Mouse (Mus musculus): Measurements from ENCODE around the gene Zfp414. TPM values are rescaled to one million over a fixed set of nuclear protein-coding genes. Genes with fewer than 3 reads are reported as not detected.

Zfp414 gene
- polyA plus RNA-seq, 1 experiment from 2014 or later = 75.7 TPM

GRCm38 (mm10) chr17:33637038-33637437, 8.1 kb downstream of the Zfp414 start:
- Histone ChIP-seq H3K9ac (ENCODE audit: low read length) (no peak overlapping the region), H3K27ac (replicated peaks; ENCODE audit: low read depth, low read length) (no peak overlapping the region), H3K4me1 (ENCODE audit: control insufficient read depth, insufficient read depth, low read length) (no peaks in the 10 kb centered on the region), H3K27me3 (ENCODE audit: control insufficient read depth, insufficient read depth, low read length) (no peaks in the 10 kb centered on the region), H3K4me2 (ENCODE audit: low read depth, severe bottlenecking) (no peak overlapping the region), H3K9me3 (ENCODE audit: control insufficient read depth, low read length) (no peaks in the 10 kb centered on the region), H3K4me3 (ENCODE audit: low read depth, low read length) (no peak overlapping the region), H3K36me3 (ENCODE audit: control insufficient read depth, insufficient read depth, low read length) (no peaks in the 10 kb centered on the region; the same call in 1 of the 2 replicates)
- DNase-seq (ENCODE audit: low spot score) (no peak), ATAC-seq (ENCODE audit: insufficient number of reproducible peaks, low FRiP score, low TSS enrichment, low read depth) (no peak)
- 92% methylated on average over 2 of the region's 2 CpGs for WGBS

DNA sequence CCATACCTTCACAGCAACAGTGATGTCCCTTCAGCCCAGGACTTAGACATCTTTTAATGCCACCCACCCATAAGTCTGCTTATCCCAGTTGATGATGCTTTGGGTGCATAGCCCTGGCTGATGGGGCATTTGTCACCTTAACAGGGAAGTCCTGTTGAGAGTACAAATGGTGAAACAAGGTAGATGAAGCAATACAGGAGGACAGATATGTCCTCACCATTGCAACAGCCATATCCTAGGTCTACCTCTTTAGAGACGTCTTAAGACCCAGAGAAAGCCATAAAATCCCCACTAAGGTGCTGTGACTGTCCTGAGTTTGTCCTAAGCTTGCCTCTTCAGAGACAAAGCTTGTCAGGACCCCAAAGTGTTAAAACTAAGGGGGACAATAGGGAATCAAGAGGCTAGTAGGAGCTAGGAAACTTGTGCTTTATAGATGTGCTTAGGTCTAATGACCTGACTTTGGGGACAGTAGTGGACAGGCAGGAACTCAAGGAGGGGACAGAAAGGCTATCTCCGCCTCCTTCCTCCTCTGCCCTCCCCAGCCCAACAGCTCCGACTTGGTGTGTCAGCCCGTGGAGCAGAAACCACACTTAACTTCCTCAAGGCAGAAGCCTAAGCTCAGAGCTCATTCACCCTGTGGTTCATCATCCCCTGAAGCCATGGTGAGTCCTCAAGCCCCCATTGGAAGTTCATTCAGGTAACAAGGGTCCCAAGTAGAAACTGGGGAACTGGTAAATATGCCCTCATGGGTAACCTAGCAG, 8.8 kb downstream of the Zfp414 start, which contains the start of gene Pram1:
Pram1 (plus strand) TSS at position 541 of the 761 bp plus-strand sequence.
- H3K36me3 ChIP-seq (ENCODE audit: control insufficient read depth, insufficient read depth, low read length) = no peaks in the 10 kb centered on the region
- H3K9ac ChIP-seq (ENCODE audit: low read length) = no peak within 1 kb of the TSS
- H3K4me3 ChIP-seq (ENCODE audit: low read depth, low read length) = no peak within 1 kb of the TSS
- no peak within 1 kb of the TSS for H3K4me2 ChIP-seq (ENCODE audit: low read depth, severe bottlenecking)
- 85% methylated on average over 4 of the region's 4 CpGs for WGBS
- no peak for ATAC-seq (ENCODE audit: insufficient number of reproducible peaks, low FRiP score, low TSS enrichment, low read depth)
- H3K9me3 ChIP-seq (ENCODE audit: control insufficient read depth, low read length) = no peaks in the 10 kb centered on the region
- H3K27me3 ChIP-seq (ENCODE audit: control insufficient read depth, insufficient read depth, low read length) = no peaks in the 10 kb centered on the region
- H3K27ac ChIP-seq (replicated peaks; ENCODE audit: low read depth, low read length) = no peak within 1 kb of the TSS
- no peaks in the 10 kb centered on the region for H3K4me1 ChIP-seq (ENCODE audit: control insufficient read depth, insufficient read depth, low read length)
- DNase-seq (ENCODE audit: low spot score) = no peak

DNA sequence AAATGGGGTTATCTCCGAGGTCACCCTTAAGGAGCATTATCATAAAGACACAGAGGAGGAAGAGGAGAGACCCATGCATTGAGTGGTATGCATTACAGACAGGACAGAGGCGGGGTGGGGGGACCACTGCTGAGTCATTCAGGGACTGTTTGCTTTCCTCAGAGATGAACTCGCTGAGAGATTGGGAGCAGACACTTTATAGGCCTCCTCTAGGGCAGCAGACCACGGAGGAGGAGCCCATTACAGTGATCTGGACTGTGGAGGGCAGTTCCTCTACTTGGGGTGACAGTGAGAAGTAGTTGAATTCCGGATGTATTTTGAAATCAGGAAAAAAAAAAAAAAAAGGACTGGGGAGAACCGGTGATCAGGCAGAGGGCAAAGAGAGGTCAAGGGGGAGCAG, 10.9 kb downstream of the Zfp414 start:
- Histone ChIP-seq H3K4me3 (ENCODE audit: low read depth, low read length) (no peak overlapping the region), H3K9me3 (ENCODE audit: control insufficient read depth, low read length) (no peaks in the 10 kb centered on the region), H3K27ac (replicated peaks; ENCODE audit: low read depth, low read length) (no peak overlapping the region), H3K4me2 (ENCODE audit: low read depth, severe bottlenecking) (no peak overlapping the region), H3K4me1 (ENCODE audit: control insufficient read depth, insufficient read depth, low read length) (no peaks in the 10 kb centered on the region), H3K36me3 (ENCODE audit: control insufficient read depth, insufficient read depth, low read length) (peaks cover 10% of the 10 kb centered on the region; the same call in 1 of the 2 replicates), H3K9ac (ENCODE audit: low read length) (no peak overlapping the region), H3K27me3 (ENCODE audit: control insufficient read depth, insufficient read depth, low read length) (no peaks in the 10 kb centered on the region)
- ATAC-seq (ENCODE audit: insufficient number of reproducible peaks, low FRiP score, low TSS enrichment, low read depth) (no peak), DNase-seq (ENCODE audit: low spot score) (no peak)
- WGBS = 66% methylated on average over 6 of the region's 6 CpGs

- no peaks in the 10 kb centered on the region for H3K9me3 ChIP-seq (ENCODE audit: control insufficient read depth, low read length)
- no peaks in the 10 kb centered on the region for H3K27me3 ChIP-seq (ENCODE audit: control insufficient read depth, insufficient read depth, low read length)
- 90% methylated on average over 4 of the region's 4 CpGs for WGBS
- peaks cover 32% of the 10 kb centered on the region for H3K36me3 ChIP-seq (ENCODE audit: control insufficient read depth, insufficient read depth, low read length)
- DNase-seq (ENCODE audit: low spot score) (no peak), ATAC-seq (ENCODE audit: insufficient number of reproducible peaks, low FRiP score, low TSS enrichment, low read depth) (no peak)
- H3K4me3 ChIP-seq (ENCODE audit: low read depth, low read length) = no peak overlapping the region
- H3K4me2 ChIP-seq (ENCODE audit: low read depth, severe bottlenecking) = no peak overlapping the region
- no peaks in the 10 kb centered on the region for H3K4me1 ChIP-seq (ENCODE audit: control insufficient read depth, insufficient read depth, low read length)
- H3K27ac ChIP-seq (replicated peaks; ENCODE audit: low read depth, low read length) = no peak overlapping the region
- no peak overlapping the region for H3K9ac ChIP-seq (ENCODE audit: low read length)
Measured at GRCm38 (mm10) chr17:33644068-33644467, 15.2 kb downstream of the Zfp414 start.

GRCm38 (mm10) chr17:33645073-33645472, 16.2 kb downstream of the Zfp414 start:
- ATAC-seq (ENCODE audit: insufficient number of reproducible peaks, low FRiP score, low TSS enrichment, low read depth) = no peak
- 94% methylated on average over 8 of the region's 8 CpGs for WGBS
- Histone ChIP-seq H3K36me3 (ENCODE audit: control insufficient read depth, insufficient read depth, low read length) (peaks cover 42% of the 10 kb centered on the region), H3K4me1 (ENCODE audit: control insufficient read depth, insufficient read depth, low read length) (no peaks in the 10 kb centered on the region), H3K27ac (replicated peaks; ENCODE audit: low read depth, low read length) (no peak overlapping the region), H3K27me3 (ENCODE audit: control insufficient read depth, insufficient read depth, low read length) (no peaks in the 10 kb centered on the region), H3K9ac (ENCODE audit: low read length) (no peak overlapping the region), H3K4me3 (ENCODE audit: low read depth, low read length) (no peak overlapping the region), H3K4me2 (ENCODE audit: low read depth, severe bottlenecking) (no peak overlapping the region), H3K9me3 (ENCODE audit: control insufficient read depth, low read length) (no peaks in the 10 kb centered on the region)
- DNase-seq (ENCODE audit: low spot score) = no peak

DNA sequence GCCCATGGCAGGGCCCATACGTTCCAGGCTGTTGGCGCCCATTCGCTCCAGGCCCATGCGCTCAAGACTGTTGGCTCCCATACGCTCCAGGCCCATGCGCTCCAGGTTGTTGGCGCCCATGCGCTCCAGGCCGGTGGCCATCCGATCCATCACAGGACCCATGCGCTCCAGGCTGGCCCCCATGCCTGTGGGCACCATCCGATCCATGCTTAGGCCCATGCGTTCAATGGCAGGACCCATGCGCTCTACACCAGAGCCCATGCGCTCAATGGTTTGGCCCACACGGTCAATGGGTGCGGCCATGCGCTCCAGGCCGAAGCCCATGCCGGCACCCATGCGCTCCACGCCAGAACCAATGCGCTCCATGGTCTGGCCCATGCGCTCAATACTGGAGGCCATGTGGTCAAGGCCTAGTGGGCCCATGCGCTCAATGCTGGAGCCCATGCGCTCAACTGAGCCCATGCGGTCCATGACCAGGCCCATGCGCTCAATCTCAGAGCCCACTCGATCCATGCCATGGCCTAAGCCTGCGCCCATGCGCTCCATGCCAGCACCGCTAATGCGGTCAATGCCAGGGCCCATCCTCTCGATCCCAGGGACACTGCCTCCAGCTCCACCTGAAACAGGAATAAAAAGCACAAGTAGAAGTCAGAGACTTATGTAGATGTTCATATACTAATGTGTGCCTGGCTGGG, 21.0 kb downstream of the Zfp414 start:
- peak; percentile 54; the same call in 1 of the 2 replicates for ATAC-seq (ENCODE audit: insufficient number of reproducible peaks, low FRiP score, low TSS enrichment, low read depth)

DNA sequence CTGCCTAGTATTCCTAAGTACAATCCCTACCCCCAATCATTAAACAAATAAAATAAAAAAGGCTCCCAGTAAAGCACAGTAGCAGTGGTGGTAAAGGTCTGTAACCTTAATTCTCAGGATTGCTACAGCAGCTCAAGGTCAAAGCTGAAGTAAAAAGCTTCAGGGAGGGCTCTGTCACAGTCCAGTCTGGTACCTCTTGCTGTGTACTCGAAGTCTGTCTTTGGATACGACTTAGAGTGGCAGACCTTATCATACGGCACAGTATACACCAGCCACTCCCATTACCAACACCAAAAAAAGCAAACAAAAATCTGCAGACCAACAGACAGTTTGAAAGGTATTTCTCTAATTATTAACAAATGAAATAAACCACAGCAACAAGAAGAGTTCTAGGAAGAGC, 37.9 kb downstream of the Zfp414 start:
- 92% methylated on average over 3 of the region's 3 CpGs for WGBS
- H3K27ac ChIP-seq (replicated peaks; ENCODE audit: low read depth, low read length) = no peak overlapping the region
- H3K4me2 ChIP-seq (ENCODE audit: low read depth, severe bottlenecking) = no peak overlapping the region
- ATAC-seq (ENCODE audit: insufficient number of reproducible peaks, low FRiP score, low TSS enrichment, low read depth) = no peak
- H3K4me1 ChIP-seq (ENCODE audit: control insufficient read depth, insufficient read depth, low read length) = no peaks in the 10 kb centered on the region
- no peak overlapping the region for H3K9ac ChIP-seq (ENCODE audit: low read length)
- no peak for DNase-seq (ENCODE audit: low spot score)
- no peaks in the 10 kb centered on the region for H3K9me3 ChIP-seq (ENCODE audit: control insufficient read depth, low read length)
- H3K4me3 ChIP-seq (ENCODE audit: low read depth, low read length) = no peak overlapping the region
- peaks cover 19% of the 10 kb centered on the region; the same call in 1 of the 2 replicates for H3K36me3 ChIP-seq (ENCODE audit: control insufficient read depth, insufficient read depth, low read length)
- no peaks in the 10 kb centered on the region for H3K27me3 ChIP-seq (ENCODE audit: control insufficient read depth, insufficient read depth, low read length)

More for the DNA sequence above, 21.0 kb downstream of the Zfp414 start:
- whole genome bisulfite sequencing = 95% methylated on average over 34 of the region's 34 CpGs
- Histone ChIP-seq H3K4me2 (ENCODE audit: low read depth, severe bottlenecking) (no peak overlapping the region), H3K27ac (replicated peaks; ENCODE audit: low read depth, low read length) (no peak overlapping the region), H3K36me3 (ENCODE audit: control insufficient read depth, insufficient read depth, low read length) (peaks cover 42% of the 10 kb centered on the region), H3K4me3 (ENCODE audit: low read depth, low read length) (no peak overlapping the region), H3K9me3 (ENCODE audit: control insufficient read depth, low read length) (no peaks in the 10 kb centered on the region), H3K27me3 (ENCODE audit: control insufficient read depth, insufficient read depth, low read length) (no peaks in the 10 kb centered on the region), H3K9ac (ENCODE audit: low read length) (no peak overlapping the region), H3K4me1 (ENCODE audit: control insufficient read depth, insufficient read depth, low read length) (no peaks in the 10 kb centered on the region)
- no peak for DNase-seq (ENCODE audit: low spot score)

DNA sequence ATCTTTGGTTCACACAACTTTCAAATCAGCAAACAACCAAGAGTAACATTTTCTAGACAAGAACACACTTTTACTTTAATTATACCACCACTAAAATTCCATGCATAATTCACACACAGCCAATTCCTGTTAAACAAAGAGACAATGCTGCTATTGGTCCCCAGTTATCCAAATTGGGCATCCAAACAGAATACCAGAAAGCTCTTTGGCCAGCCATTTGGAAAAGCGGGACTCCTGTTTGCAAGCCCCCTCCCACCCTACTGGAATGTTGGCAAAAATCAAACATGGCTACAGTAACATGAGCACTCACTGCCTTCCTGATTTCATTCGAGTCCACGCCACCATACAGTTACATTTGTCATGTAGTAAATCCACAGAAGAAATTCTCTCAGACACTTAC, 40.8 kb downstream of the Zfp414 start:
- whole genome bisulfite sequencing = 95% methylated on average over 3 of the region's 3 CpGs
- no peaks in the 10 kb centered on the region for H3K9me3 ChIP-seq (ENCODE audit: control insufficient read depth, low read length)
- ATAC-seq (ENCODE audit: insufficient number of reproducible peaks, low FRiP score, low TSS enrichment, low read depth) (no peak), DNase-seq (ENCODE audit: low spot score) (no peak)
- H3K36me3 ChIP-seq (ENCODE audit: control insufficient read depth, insufficient read depth, low read length) = peaks cover 17% of the 10 kb centered on the region; the same call in 1 of the 2 replicates
- no peaks in the 10 kb centered on the region for H3K4me1 ChIP-seq (ENCODE audit: control insufficient read depth, insufficient read depth, low read length)
- no peak overlapping the region for H3K4me2 ChIP-seq (ENCODE audit: low read depth, severe bottlenecking)
- H3K27ac ChIP-seq (replicated peaks; ENCODE audit: low read depth, low read length) = no peak overlapping the region
- no peak overlapping the region for H3K4me3 ChIP-seq (ENCODE audit: low read depth, low read length)
- no peak overlapping the region for H3K9ac ChIP-seq (ENCODE audit: low read length)
- H3K27me3 ChIP-seq (ENCODE audit: control insufficient read depth, insufficient read depth, low read length) = no peaks in the 10 kb centered on the region

Measured in limb, embryonic 11.5 days (tissue).